Mouse (Mus musculus): ENCODE results near the gene Scube3.
A peak's percentile ranks its signal among the peaks of the same experiment; 100 is the strongest.
"Not testable (repeated sequence)": the region's sequence is repeated elsewhere in the genome, so short reads cannot be mapped to it uniquely, and the experiment has no call there.

The Scube3 gene

GRCm38 (mm10) chr17:28217721-28218649 lies 76.0 kb downstream of the Scube3 start:
- DNase-seq (ENCODE audit: low read depth, low spot score), result no peak

- DNase-seq (ENCODE audit: low read depth, low spot score), result not testable (repeated sequence)
Measured at GRCm38 (mm10) chr17:28222463-28222862, 80.5 kb downstream of the Scube3 start.

GRCm38 (mm10) chr17:28223561-28224391 lies 81.8 kb downstream of the Scube3 start:
- DNase-seq (ENCODE audit: low read depth, low spot score), result peak; percentile 79
